Mouse (Mus musculus) embryo, embryonic 10 days (tissue): ENCODE results near the gene 4933427I04Rik.

Source experiments
- DNase-seq: peaks from one replicate; pipeline ENCODE4 v3.0.0-alpha.2; 2015; ENCODE audit warnings: low spot score

The 4933427I04Rik gene

GRCm38 (mm10) chr4:123859379-123859778 lies at the start of gene 4933427I04Rik:
Gene 4933427I04Rik, plus strand, starts transcription at chr4:123859679.
- DNase-seq: no peak

GRCm38 (mm10) chr4:123810475-123811295 lies 48.8 kb upstream of the 4933427I04Rik start:
- DNase-seq: no peak

GRCm38 (mm10) chr4:123812525-123812924 lies 47.0 kb upstream of the 4933427I04Rik start:
- no peak for DNase-seq

GRCm38 (mm10) chr4:123814030-123814501 lies 45.4 kb upstream of the 4933427I04Rik start:
- peak; percentile 16 for DNase-seq

GRCm38 (mm10) chr4:123819093-123819610 lies 40.3 kb upstream of the 4933427I04Rik start:
- DNase-seq: peak; percentile 36

GRCm38 (mm10) chr4:123842126-123842525 lies 17.4 kb upstream of the 4933427I04Rik start:
- DNase-seq: no peak

GRCm38 (mm10) chr4:123856888-123857287 lies 2.6 kb upstream of the 4933427I04Rik start:
- no peak for DNase-seq

- no peak for DNase-seq
Observed at GRCm38 (mm10) chr4:123858090-123858489, 1.4 kb upstream of the 4933427I04Rik start.

GRCm38 (mm10) chr4:123859803-123860202 lies 324 bp downstream of the 4933427I04Rik start:
- DNase-seq: no peak

GRCm38 (mm10) chr4:123860621-123861020 lies 1.1 kb downstream of the 4933427I04Rik start:
- DNase-seq: no peak

- DNase-seq: no peak
Observed at GRCm38 (mm10) chr4:123893726-123894125, 34.2 kb downstream of the 4933427I04Rik start.

GRCm38 (mm10) chr4:123894295-123894694 lies 34.8 kb downstream of the 4933427I04Rik start:
- no peak for DNase-seq

- peak; percentile 81 for DNase-seq
Observed at GRCm38 (mm10) chr4:123898696-123899095, 39.2 kb downstream of the 4933427I04Rik start.

GRCm38 (mm10) chr4:123903432-123903831 lies 44.0 kb downstream of the 4933427I04Rik start:
- no peak for DNase-seq

- peak; percentile 99 for DNase-seq
Observed at GRCm38 (mm10) chr4:123904333-123905125, 45.0 kb downstream of the 4933427I04Rik start, which contains the start of gene Mycbp. Gene Mycbp, plus strand, starts transcription at chr4:123904832.

GRCm38 (mm10) chr4:123905126-123905668 lies 45.7 kb downstream of the 4933427I04Rik start:
- DNase-seq: peak; percentile 50

- DNase-seq: no peak
Observed at GRCm38 (mm10) chr4:123911503-123911902, 52.0 kb downstream of the 4933427I04Rik start.

GRCm38 (mm10) chr4:123912431-123912830 lies 53.0 kb downstream of the 4933427I04Rik start:
- DNase-seq: no peak
